Mouse (Mus musculus): ENCODE measurements around the gene Nr1h2. TPM values are rescaled to one million over a fixed set of nuclear protein-coding genes. Genes with fewer than 3 reads are reported as not detected.

The Nr1h2 gene
- total and polyA plus RNA-seq, 3 experiments, result 34.0 to 223 (median 98.5) TPM

GRCm38 (mm10) chr7:44543071-44543470 lies 10.7 kb downstream of the Nr1h2 start:
- no peak for ATAC-seq (ENCODE audit: extremely low read depth, insufficient number of reproducible peaks, low FRiP score, poor library complexity, severe bottlenecking)
- TF ChIP-seq GATA2 (IDR thresholded peaks at IDR 0.05; ENCODE audit: borderline replicate concordance, low read depth, low read length), result no peak
- no peak for TF ChIP-seq GATA1 (IDR thresholded peaks at IDR 0.05; ENCODE audit: borderline replicate concordance, low read length)
- TF ChIP-seq CTCF (IDR thresholded peaks at IDR 0.05; ENCODE audit: low read depth, low read length), result no peak
- TF ChIP-seq TAL1 (conservative IDR thresholded peaks at IDR 0.05; ENCODE audit: low read depth, low read length), result no peak
- no peak for TF ChIP-seq POLR2AphosphoS5 (IDR thresholded peaks at IDR 0.05; ENCODE audit: insufficient replicate concordance, low read depth, low read length)
- H3K36me3 ChIP-seq (replicated peaks), result peaks cover 94% of the 10 kb centered on the region
- H3K27me3 ChIP-seq (ENCODE audit: insufficient read depth, low read length), result no peaks in the 10 kb centered on the region; the same call in 1 of the 2 replicates
- H3K4me1 ChIP-seq (ENCODE audit: insufficient read depth, low read depth, low read length), result peaks cover 28% of the 10 kb centered on the region
- no peak overlapping the region for H3K4me3 ChIP-seq (ENCODE audit: low read depth, low read length)
- no peak for DNase-seq (ENCODE audit: low spot score)
- no peaks in the 10 kb centered on the region for H3K9me3 ChIP-seq (replicated peaks)

DNA sequence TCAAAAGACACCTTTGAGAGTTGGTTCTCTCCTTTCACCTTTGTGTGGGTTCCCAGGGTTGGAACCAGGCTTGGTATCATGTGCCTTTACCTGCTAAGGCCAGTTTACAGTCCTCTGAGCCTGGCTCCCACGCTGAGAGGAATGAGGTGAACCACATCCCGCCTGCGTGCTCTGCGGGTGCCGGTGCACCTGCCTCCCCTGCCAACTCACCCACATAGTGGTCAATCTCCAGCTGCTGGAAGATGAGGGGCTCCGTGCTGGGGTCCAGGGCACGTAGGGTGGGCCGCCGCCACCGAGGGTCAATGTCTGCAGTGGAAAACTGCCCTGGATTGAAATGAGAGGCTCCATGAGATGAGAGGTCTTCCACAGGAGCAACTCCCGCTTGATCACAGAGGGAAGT lies 11.2 kb downstream of the Nr1h2 start:
- Histone ChIP-seq H3K4me1 (ENCODE audit: insufficient read depth, low read depth, low read length) (peaks cover 24% of the 10 kb centered on the region), H3K4me3 (ENCODE audit: low read depth, low read length) (no peak overlapping the region), H3K9me3 (replicated peaks) (no peaks in the 10 kb centered on the region), H3K27me3 (ENCODE audit: insufficient read depth, low read length) (no peaks in the 10 kb centered on the region; the same call in 1 of the 2 replicates), H3K36me3 (replicated peaks) (peaks cover 97% of the 10 kb centered on the region)
- DNase-seq (ENCODE audit: low spot score) (no peak), ATAC-seq (ENCODE audit: extremely low read depth, insufficient number of reproducible peaks, low FRiP score, poor library complexity, severe bottlenecking) (no peak)
- no peak for TF ChIP-seq GATA2 (IDR thresholded peaks at IDR 0.05; ENCODE audit: borderline replicate concordance, low read depth, low read length)
- TF ChIP-seq TAL1 (conservative IDR thresholded peaks at IDR 0.05; ENCODE audit: low read depth, low read length), result no peak
- TF ChIP-seq POLR2AphosphoS5 (IDR thresholded peaks at IDR 0.05; ENCODE audit: insufficient replicate concordance, low read depth, low read length), result no peak
- no peak for TF ChIP-seq CTCF (IDR thresholded peaks at IDR 0.05; ENCODE audit: low read depth, low read length)
- no peak for TF ChIP-seq GATA1 (IDR thresholded peaks at IDR 0.05; ENCODE audit: borderline replicate concordance, low read length)

DNA sequence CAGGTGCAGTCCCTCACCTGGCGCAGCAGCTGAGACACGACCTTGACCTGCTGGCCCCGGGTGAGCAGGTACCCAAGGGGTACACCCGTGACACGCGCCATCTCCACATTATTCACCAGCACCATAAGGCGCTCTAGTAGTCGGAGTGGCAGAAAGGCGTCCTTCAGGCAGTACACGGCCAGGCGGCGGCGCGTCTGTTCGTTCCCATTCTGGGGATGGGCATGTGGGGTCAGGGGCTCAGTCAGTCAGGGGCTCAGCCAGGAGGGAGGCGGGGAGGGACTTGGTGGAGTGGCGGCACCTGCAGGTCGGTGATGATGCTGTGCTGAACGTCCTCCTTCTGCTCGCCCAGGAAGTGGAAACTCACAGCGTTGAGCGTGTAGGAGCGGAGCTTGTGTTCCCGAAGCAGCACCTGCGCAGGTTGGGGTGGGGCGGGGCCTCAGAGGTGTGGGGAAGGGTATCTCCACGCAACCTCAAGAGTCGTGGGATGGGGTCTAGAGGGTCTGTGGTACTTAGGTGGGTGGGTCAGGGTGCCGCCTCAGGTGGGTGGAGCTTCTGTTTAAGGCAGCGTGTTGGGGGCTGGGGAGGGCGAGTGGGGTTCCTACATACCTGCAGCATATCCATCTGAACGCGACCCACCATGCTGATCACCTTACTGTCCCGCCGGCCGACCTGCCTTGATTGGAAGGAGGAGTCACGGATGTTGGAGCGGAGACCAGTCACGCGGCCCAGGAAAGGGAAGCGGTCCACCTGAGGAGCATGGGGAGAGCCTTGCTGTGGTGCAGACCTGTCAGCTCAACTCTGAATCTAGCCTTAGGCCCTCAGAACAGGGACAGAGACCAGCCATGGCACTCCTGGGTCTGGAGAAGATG lies 14.8 kb downstream of the Nr1h2 start:
- Histone ChIP-seq H3K9me3 (replicated peaks) (no peaks in the 10 kb centered on the region), H3K27me3 (ENCODE audit: insufficient read depth, low read length) (no peaks in the 10 kb centered on the region; the same call in 1 of the 2 replicates), H3K36me3 (replicated peaks) (peaks cover 100% of the 10 kb centered on the region), H3K4me3 (ENCODE audit: low read depth, low read length) (0 out of 2 replicates have a peak overlapping the region, but pooled peaks have one; percentile 17), H3K4me1 (ENCODE audit: insufficient read depth, low read depth, low read length) (peaks cover 33% of the 10 kb centered on the region)
- TF ChIP-seq CTCF (IDR thresholded peaks at IDR 0.05; ENCODE audit: low read depth, low read length) (no peak), GATA2 (IDR thresholded peaks at IDR 0.05; ENCODE audit: borderline replicate concordance, low read depth, low read length) (no peak), GATA1 (IDR thresholded peaks at IDR 0.05; ENCODE audit: borderline replicate concordance, low read length) (no peak), TAL1 (conservative IDR thresholded peaks at IDR 0.05; ENCODE audit: low read depth, low read length) (no peak), POLR2AphosphoS5 (IDR thresholded peaks at IDR 0.05; ENCODE audit: insufficient replicate concordance, low read depth, low read length) (no peak)
- no peak for DNase-seq (ENCODE audit: low spot score)
- ATAC-seq (ENCODE audit: extremely low read depth, insufficient number of reproducible peaks, low FRiP score, poor library complexity, severe bottlenecking), result no peak

DNA sequence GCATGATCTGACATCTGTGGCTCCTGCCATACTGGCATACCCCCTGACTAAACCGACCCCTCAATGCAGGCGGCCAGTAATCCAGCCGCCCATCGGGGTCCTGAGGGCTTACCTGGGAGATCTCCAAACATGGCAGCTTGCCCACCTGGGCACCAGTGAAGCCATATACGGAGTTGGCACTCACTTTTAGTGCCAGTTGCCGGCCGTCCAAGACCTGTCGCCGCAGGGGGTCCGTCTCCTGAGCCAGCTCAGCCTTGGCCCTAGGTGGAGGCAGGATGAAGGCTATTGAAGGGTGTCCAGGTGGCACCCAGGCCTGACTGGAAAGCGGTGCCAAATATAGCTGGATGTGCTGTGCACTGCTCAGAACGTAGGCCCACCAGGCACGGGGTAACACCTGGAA lies 16.3 kb downstream of the Nr1h2 start:
- Histone ChIP-seq H3K27me3 (ENCODE audit: insufficient read depth, low read length) (no peaks in the 10 kb centered on the region; the same call in 1 of the 2 replicates), H3K4me1 (ENCODE audit: insufficient read depth, low read depth, low read length) (peaks cover 42% of the 10 kb centered on the region), H3K4me3 (ENCODE audit: low read depth, low read length) (no peak overlapping the region), H3K36me3 (replicated peaks) (peaks cover 100% of the 10 kb centered on the region), H3K9me3 (replicated peaks) (no peaks in the 10 kb centered on the region)
- TF ChIP-seq GATA1 (IDR thresholded peaks at IDR 0.05; ENCODE audit: borderline replicate concordance, low read length) (no peak), POLR2AphosphoS5 (IDR thresholded peaks at IDR 0.05; ENCODE audit: insufficient replicate concordance, low read depth, low read length) (no peak), GATA2 (IDR thresholded peaks at IDR 0.05; ENCODE audit: borderline replicate concordance, low read depth, low read length) (no peak), TAL1 (conservative IDR thresholded peaks at IDR 0.05; ENCODE audit: low read depth, low read length) (no peak), CTCF (IDR thresholded peaks at IDR 0.05; ENCODE audit: low read depth, low read length) (no peak)
- ATAC-seq (ENCODE audit: extremely low read depth, insufficient number of reproducible peaks, low FRiP score, poor library complexity, severe bottlenecking) (no peak), DNase-seq (ENCODE audit: low spot score) (no peak)

DNA sequence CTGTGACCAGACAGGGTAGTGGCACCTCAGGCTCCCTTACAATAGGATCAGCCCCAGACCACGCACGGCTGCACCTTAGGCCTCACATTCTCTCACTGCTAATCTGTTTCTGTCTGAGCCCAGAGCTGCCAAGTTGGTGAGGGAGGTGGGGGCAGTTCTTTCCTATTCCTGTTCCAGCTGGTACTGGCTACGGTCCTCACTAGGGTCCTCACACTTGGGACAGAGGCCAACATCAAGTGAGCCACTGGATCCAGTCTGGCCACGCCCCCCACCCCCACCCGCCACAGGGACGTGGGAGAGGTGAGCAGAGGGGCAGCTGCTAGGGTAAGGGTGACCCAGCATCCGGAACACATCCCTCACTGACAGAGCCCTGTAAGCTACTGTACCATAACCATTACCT lies 16.7 kb downstream of the Nr1h2 start:
- peaks cover 47% of the 10 kb centered on the region for H3K4me1 ChIP-seq (ENCODE audit: insufficient read depth, low read depth, low read length)
- H3K27me3 ChIP-seq (ENCODE audit: insufficient read depth, low read length), result no peaks in the 10 kb centered on the region; the same call in 1 of the 2 replicates
- peaks cover 100% of the 10 kb centered on the region for H3K36me3 ChIP-seq (replicated peaks)
- no peaks in the 10 kb centered on the region for H3K9me3 ChIP-seq (replicated peaks)
- ATAC-seq (ENCODE audit: extremely low read depth, insufficient number of reproducible peaks, low FRiP score, poor library complexity, severe bottlenecking), result no peak
- no peak overlapping the region for H3K4me3 ChIP-seq (ENCODE audit: low read depth, low read length)
- DNase-seq (ENCODE audit: low spot score), result no peak
- TF ChIP-seq GATA2 (IDR thresholded peaks at IDR 0.05; ENCODE audit: borderline replicate concordance, low read depth, low read length) (no peak), TAL1 (conservative IDR thresholded peaks at IDR 0.05; ENCODE audit: low read depth, low read length) (no peak), POLR2AphosphoS5 (IDR thresholded peaks at IDR 0.05; ENCODE audit: insufficient replicate concordance, low read depth, low read length) (no peak), CTCF (IDR thresholded peaks at IDR 0.05; ENCODE audit: low read depth, low read length) (no peak), GATA1 (IDR thresholded peaks at IDR 0.05; ENCODE audit: borderline replicate concordance, low read length) (no peak)

- H3K27me3 ChIP-seq (ENCODE audit: insufficient read depth, low read length), result no peaks in the 10 kb centered on the region; the same call in 1 of the 2 replicates
- H3K4me1 ChIP-seq (ENCODE audit: insufficient read depth, low read depth, low read length), result peaks cover 49% of the 10 kb centered on the region
- H3K4me3 ChIP-seq (ENCODE audit: low read depth, low read length), result no peak overlapping the region
- ATAC-seq (ENCODE audit: extremely low read depth, insufficient number of reproducible peaks, low FRiP score, poor library complexity, severe bottlenecking), result no peak
- DNase-seq (ENCODE audit: low spot score), result no peak
- peaks cover 100% of the 10 kb centered on the region for H3K36me3 ChIP-seq (replicated peaks)
- no peak for TF ChIP-seq GATA2 (IDR thresholded peaks at IDR 0.05; ENCODE audit: borderline replicate concordance, low read depth, low read length)
- TF ChIP-seq GATA1 (IDR thresholded peaks at IDR 0.05; ENCODE audit: borderline replicate concordance, low read length), result no peak
- TF ChIP-seq CTCF (IDR thresholded peaks at IDR 0.05; ENCODE audit: low read depth, low read length), result no peak
- no peak for TF ChIP-seq POLR2AphosphoS5 (IDR thresholded peaks at IDR 0.05; ENCODE audit: insufficient replicate concordance, low read depth, low read length)
- TF ChIP-seq TAL1 (conservative IDR thresholded peaks at IDR 0.05; ENCODE audit: low read depth, low read length), result no peak
- no peaks in the 10 kb centered on the region for H3K9me3 ChIP-seq (replicated peaks)
Observed at GRCm38 (mm10) chr7:44536590-44536968, 17.2 kb downstream of the Nr1h2 start.

All from G1E (cell line).